Mouse (Mus musculus) kidney, adult 11 months (tissue): Measurements from ENCODE around the gene Cpsf4l.
A peak's percentile ranks its signal among the peaks of the same experiment; 100 is the strongest.

ENCODE experiments used
- DNase-seq: peaks from one replicate; pipeline ENCODE4 v3.0.0; 2022

Cpsf4l gene

GRCm38 (mm10) chr11:113733631-113734364 is 24.0 kb upstream of the Cpsf4l start:
- peak; percentile 64 for DNase-seq

GRCm38 (mm10) chr11:113731945-113732612 is 22.3 kb upstream of the Cpsf4l start:
- no peak for DNase-seq

- DNase-seq, result peak; percentile 43
Observed at GRCm38 (mm10) chr11:113730879-113731278, 21.1 kb upstream of the Cpsf4l start.

- peak; percentile 47 for DNase-seq
Observed at GRCm38 (mm10) chr11:113729917-113730316, 20.1 kb upstream of the Cpsf4l start.

GRCm38 (mm10) chr11:113729239-113729638 is 19.4 kb upstream of the Cpsf4l start:
- DNase-seq, result no peak

- DNase-seq, result no peak
Observed at GRCm38 (mm10) chr11:113727992-113728391, 18.2 kb upstream of the Cpsf4l start.

GRCm38 (mm10) chr11:113726994-113727888 is 17.4 kb upstream of the Cpsf4l start:
- DNase-seq, result no peak

GRCm38 (mm10) chr11:113725235-113726048 is 15.6 kb upstream of the Cpsf4l start:
- peak; percentile 38 for DNase-seq

- no peak for DNase-seq
Observed at GRCm38 (mm10) chr11:113722405-113723090, 12.7 kb upstream of the Cpsf4l start.

- DNase-seq, result no peak
Observed at GRCm38 (mm10) chr11:113717767-113718424, 8.1 kb upstream of the Cpsf4l start.

- no peak for DNase-seq
Observed at GRCm38 (mm10) chr11:113716132-113716531, 6.3 kb upstream of the Cpsf4l start.

- DNase-seq, result no peak
Observed at GRCm38 (mm10) chr11:113715078-113715674, 5.4 kb upstream of the Cpsf4l start.

- DNase-seq, result no peak
Observed at GRCm38 (mm10) chr11:113711061-113711460, 1.2 kb upstream of the Cpsf4l start.

- DNase-seq, result no peak
Observed at GRCm38 (mm10) chr11:113710257-113710777, 500 bp upstream of the Cpsf4l start.

GRCm38 (mm10) chr11:113709272-113709671 is 545 bp downstream of the Cpsf4l start:
- no peak for DNase-seq

- DNase-seq, result no peak
Observed at GRCm38 (mm10) chr11:113708629-113709213, 1.1 kb downstream of the Cpsf4l start.

- no peak for DNase-seq
Observed at GRCm38 (mm10) chr11:113705966-113706652, 3.7 kb downstream of the Cpsf4l start.

- peak; percentile 65 for DNase-seq
Observed at GRCm38 (mm10) chr11:113703758-113704157, 6.1 kb downstream of the Cpsf4l start.

GRCm38 (mm10) chr11:113699643-113700042 is 10.2 kb downstream of the Cpsf4l start:
- DNase-seq, result no peak
